Mouse (Mus musculus) urinary bladder, postnatal 14 days (tissue): ENCODE data around the gene Cpm.
"Not testable (repeated sequence)": the region's sequence is repeated elsewhere in the genome, so short reads cannot be mapped to it uniquely, and the experiment has no call there.

ENCODE experiments used
- DNase-seq: peaks from one replicate; pipeline ENCODE4 v3.0.0; 2021; ENCODE audit warnings: low spot score

Gene Cpm

DNA sequence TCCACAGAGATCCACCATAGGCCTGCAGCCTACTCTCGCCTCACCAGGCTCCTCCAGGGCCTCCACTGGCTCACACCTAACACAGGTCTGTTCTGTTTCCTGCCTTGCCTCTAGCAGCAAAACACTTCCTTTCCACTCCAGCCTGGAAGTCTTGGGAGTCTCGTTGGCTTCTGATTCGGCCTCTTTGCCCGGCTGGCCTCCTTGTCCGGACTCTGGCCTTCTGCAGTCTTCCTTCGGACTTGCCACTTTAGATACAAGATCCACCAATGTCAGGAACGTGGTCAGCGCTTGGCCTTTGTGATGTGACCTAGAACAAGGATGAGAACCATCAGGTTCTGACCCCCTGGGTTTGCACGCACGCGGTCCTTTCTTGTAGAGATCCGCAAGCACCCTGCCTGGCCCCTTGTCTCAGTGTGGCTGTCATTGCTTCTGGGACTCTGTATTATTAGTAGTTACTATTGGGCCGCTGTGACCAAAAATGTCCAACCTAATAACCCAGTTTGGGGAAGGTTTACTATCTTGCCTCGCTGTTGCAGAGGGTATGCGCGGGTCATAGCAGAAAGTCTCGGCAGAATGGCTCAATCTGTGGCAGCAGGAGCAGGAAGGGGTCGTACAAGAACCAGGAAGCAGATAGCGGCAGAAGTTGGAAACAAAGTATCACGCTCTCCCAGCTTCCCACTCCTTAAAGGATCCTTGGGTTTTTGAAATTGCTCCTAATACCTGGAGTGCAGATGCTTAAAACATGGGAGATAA, 22.1 kb upstream of the Cpm start:
- no peak for DNase-seq

GRCm38 (mm10) chr10:117607804-117608279, 21.5 kb upstream of the Cpm start:
- no peak for DNase-seq

- no peak for DNase-seq
Measured at GRCm38 (mm10) chr10:117608487-117608886, 20.8 kb upstream of the Cpm start.

- DNase-seq: no peak
Measured at GRCm38 (mm10) chr10:117608988-117609809, 20.1 kb upstream of the Cpm start.

DNA sequence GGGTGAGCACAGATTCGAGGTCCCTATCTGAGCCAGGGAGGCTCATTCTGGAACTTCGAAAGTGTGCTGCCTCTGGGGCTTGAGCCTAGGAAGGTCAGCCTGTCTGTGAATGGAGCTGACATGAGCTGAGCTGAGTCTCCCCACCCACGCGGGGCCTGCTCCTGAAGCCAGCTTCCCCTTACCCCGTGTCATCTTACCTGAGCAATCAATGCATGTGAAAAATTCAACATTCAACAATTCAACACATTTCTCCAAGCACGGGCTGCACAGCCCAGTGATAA, 19.6 kb upstream of the Cpm start:
- DNase-seq: no peak

DNA sequence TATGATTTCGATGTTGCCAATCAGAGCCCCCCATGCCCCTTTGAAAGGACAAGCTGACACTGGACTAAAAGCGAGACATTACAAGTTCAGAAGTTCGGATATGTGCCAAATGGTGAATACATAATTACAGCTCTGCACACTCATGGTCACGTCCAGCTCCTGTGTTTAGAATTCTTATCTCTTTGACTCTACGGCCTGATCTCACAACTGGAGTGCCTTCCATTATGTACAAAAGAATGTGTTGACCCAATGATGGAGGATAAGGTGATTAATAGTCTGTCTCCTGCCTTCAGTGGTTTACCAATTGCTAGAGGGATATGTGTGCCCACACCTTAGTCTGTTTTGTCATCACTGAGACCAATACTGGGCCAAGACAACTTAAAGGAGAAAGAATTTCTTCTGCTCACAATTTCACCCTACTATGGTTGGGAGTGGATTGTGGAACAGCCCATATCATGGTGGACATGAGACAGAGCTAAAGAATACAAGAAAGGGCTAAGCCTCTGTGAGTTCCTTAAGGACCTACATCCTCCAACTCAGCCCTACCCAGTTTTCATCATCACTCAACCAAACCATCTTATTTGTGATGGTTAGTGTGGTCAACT, 19.0 kb upstream of the Cpm start:
- DNase-seq: no peak

DNA sequence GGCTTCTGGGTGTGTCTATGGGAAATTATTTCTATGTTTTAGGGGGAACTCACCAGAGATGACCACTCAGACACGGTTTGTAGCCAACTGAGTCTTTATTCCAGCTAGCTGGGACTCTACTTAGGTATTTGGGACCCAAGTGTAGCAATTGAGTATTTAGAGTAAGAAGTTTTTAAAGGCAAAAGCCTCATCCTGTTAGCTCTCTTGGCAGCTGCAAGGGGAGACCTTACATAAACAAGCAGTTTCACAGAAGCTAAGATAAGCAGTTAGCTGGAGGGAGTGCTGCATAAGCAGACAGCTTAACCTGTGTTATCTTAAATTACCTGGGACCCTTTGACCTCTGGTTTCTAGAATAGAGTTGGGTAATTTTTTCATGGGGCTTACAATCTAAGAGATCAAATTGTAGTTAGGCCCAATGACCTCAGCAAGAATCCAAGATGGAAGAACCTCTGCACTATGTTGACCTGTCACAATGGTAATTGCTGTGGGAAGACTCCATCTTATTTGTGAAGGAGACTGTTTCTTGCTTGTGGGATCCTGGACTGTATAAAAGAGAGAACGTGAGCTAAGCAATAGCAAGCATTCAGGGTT, 18.4 kb upstream of the Cpm start:
- no peak for DNase-seq

DNA sequence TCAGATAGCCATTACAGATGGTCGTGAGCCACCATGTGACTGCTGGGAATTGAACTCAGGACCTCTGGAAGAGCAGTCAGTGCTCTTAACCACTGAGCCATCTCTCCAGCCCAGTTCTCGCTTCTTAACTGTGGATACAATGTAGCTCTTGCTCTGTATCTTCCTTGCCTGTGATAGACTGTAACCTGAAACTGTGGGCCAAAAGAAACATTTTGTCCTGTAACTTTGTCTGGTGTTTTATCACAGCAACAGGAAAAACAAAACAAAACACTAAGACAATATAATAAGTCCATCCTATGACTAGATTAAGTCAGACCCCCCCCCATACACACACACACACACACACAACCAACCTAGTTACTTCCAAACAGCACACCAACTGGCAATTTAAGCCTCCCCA, 17.8 kb upstream of the Cpm start:
- DNase-seq: no peak

DNA sequence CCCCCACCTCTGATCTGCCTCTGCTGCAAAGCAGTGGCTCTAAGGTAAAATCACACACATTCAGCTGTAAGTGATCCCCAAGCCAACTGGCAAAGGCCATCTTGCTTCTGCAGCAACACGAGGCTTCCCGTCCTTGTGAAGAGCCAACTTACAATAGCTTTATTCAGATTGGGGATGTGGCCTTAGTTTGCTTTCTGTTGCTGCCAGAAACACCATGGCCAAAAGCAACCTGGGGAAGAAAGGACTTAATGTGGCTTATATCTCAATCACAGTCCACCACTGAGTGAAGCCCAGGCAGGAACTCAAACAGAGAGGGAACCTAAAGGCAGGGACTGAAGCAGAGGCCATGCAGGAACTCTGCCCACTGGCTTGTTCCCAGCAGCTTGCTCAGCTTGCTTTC, 17.3 kb upstream of the Cpm start:
- no peak for DNase-seq

DNA sequence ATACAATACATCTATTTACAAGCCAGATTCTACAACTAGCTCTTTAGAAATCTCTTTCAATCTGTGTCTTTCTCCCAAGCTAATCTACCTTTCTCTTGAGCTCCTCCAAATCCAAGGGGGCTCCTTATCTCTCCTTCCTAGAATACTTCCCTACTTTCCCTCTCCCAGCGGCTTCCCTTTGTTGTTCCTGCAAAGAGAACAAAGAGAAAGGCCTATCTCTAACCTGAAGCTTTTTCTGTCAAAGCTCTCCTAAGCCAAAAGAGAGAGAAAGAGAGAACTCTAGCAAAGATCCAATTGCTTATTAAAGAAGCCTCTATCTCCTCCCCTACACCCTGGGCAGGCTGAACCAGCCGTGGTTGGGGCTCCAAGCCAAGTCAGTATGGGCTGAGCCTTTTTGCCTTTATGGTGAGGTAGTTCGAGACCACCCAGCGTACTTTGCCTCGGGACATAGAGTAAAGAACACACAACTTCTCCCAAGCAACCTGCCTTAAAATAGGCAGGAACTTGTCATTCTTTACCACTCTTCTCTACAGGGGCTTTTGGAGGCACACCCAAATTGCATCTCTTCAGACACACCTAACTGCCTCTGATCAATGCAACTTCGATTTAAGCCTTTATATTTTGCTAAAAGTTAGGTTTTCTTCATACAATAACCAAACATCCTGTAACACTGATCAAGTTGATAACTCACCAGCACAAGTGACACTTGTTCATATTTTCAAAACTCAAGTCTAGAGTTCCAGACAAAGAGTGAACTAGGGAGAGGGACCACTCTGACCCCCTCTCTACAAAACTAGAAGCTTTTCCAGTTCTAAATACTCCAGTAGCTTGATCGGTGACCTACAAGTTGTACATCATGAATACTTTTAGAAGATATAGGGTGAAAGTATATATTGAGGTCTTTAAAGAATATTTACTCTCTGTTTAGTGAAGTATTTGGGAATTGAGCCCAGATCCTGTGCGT, 16.4 kb upstream of the Cpm start:
- no peak for DNase-seq

- DNase-seq: no peak
Measured at GRCm38 (mm10) chr10:117613960-117614359, 15.3 kb upstream of the Cpm start.

- DNase-seq: no peak
Measured at GRCm38 (mm10) chr10:117614387-117614786, 14.9 kb upstream of the Cpm start.

DNA sequence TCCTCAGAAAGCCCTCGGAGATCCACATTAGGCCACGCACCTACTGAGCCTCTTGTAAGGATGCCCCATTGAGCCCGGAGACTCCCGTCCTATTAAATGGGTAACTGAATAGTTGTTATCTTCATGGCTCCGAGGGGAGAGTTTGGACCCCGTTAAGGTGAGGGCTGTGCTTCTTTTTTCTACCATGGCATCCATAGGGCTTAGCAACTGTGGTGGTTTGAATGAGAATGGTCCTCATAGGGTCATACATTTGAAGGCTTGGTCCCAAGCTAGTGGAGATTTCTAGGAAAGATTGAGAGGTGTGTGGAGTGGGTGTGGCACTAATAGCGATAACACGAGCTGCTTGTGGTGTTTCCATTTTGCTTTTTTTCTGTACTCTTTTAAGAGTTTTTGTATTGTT, 14.1 kb upstream of the Cpm start:
- no peak for DNase-seq

- DNase-seq: no peak
Measured at GRCm38 (mm10) chr10:117615746-117616145, 13.6 kb upstream of the Cpm start.

DNA sequence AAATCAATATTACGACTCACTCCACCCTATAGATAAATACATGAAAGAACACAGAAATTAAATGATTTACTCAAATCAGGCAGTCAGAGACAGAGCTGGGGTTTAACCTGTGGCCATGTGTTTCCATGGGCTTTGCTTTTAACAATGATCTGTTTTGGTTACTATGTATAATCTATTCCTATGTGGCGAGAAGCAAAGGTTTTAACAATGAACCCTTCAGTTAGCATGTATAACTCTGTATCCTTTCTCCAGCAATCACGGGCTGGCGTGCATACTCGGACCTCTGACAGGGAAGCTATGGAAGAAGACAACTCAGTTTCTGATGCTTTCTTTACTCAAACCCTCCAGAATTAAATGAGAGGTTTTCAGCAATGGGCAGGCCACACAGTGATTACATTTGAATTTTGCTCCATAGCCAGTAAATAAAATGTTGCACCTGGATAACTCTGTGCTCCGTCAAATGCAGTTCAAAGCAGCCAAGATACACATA, 13.1 kb upstream of the Cpm start:
- no peak for DNase-seq

DNA sequence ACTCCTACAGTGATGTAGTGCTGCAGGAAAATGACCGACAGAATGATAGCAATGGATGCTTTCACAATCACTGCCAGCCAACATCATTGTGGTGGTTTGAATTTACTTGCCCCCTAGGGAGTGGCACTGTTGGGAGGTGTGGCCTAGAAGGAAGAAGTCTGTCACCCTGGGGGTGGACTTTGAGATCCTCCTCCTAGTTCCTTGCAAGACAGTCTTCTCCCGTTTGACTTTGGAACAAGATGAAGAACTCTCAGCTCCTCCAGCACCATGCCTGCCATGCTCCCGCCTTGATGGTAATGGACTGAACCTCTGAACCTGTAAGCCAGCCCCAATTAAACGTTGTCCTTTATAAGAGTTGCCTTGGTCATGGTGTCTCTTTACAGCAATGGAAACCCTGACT, 12.5 kb upstream of the Cpm start:
- DNase-seq: not testable (repeated sequence)

DNA sequence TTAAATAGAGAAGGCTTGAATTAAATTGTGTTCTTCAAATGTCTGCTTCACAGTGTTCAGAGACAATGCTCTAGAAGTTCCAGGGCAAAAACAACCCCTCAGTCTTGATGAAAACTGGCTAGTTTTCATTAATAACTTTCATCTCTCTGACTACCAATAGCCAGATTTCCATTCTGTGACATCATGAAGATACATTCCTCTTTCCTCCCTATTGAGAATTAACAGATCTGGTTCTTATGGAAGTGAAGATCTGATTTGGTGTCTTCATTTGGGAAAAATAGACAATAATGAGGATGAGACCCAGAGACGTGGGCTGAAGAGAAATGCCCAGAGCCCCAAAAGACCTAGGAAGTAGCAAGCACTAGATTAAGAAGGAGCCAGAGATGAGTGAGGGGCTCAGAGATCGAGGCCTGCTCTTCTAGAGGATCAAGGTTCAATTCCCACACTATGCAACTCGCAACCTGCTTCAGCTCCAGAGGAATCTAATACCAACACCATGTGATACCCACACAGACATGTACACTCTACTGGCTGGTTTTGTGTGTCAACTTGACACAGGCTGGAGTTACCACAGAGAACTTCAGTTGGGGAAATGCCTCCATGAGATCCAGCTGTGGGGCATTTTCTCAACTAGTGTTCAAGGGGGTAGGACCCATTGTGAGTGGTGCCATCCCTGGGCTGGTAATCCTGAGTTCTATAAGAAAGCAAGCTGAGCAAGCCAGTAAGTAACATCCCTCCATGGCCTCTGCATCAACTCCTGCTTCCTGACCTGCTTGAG, 11.5 kb upstream of the Cpm start:
- no peak for DNase-seq

DNA sequence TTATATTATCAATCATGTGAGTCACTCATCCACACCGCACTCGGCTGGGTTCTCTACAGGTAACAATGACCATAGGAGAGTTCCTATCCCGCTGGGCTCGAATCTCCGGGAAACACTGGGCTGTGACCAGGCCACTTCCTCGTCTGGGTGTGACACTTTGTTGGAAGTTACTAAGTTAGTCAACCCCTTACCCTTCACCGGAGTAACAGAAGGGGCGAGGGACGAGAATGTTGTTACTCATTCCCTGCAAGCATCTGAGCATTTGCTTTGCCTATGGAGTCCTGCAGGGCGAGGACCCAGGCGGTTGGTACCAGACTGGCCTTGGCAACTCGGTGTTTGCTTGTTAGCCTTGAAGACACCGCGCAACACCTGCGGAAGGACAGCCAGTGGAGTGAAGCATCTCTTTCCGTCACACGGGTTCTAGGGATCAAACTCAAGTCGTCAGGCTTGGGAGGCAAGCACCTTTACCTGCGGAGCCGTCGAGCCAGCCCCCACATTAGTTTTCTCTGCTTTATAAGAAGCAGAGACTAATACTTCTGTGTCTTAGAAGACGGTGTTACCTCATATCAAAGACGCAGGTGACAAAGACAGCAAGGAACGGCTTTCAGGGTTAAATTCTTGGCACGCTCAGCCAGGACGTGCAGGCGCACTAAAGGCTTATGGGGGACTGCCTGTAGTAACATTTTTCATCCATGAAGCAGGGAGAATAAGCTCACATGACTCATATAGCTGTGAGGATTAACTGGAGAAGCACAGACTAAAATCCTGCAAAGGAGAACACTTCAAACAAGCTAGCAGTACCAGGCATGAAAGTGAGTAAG, 10.0 kb upstream of the Cpm start:
- DNase-seq: no peak

DNA sequence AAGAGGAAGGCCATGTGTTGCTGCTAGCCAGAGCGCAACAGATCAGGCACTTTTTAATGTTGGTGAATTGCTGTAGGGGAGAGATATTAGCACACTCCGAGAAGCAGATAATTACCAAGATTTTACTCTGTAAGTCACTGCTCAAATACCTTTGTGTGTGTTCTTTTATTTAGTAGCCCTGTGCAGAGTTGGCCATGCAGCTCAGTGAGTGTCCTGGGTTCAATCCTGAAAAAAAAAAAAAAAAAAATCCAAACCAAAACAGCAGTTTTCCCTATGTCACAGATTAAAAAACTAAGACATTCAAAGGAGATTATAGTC, 9.5 kb upstream of the Cpm start:
- DNase-seq: no peak

DNA sequence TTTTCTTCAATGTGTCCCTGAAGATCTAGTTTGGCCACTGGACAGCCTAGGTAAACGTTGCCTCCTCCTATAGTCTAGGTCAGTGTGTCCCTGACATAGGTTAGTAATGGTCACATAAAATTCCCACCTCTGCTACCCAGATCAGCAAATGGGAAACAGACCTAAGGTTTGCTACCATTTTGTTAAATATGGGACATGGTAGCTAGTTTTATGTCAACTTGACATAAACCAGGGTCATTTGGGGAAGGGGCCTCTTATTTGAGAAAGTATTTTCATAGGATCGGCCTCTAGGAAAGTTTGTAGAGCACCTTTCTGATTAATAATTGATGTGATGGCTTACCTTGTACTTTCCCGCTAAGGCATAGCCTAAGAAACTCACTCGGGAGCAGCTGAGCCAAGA, 8.8 kb upstream of the Cpm start:
- no peak for DNase-seq
